Mouse (Mus musculus): ENCODE data around the gene Ddah1.

The Ddah1 gene

DNA sequence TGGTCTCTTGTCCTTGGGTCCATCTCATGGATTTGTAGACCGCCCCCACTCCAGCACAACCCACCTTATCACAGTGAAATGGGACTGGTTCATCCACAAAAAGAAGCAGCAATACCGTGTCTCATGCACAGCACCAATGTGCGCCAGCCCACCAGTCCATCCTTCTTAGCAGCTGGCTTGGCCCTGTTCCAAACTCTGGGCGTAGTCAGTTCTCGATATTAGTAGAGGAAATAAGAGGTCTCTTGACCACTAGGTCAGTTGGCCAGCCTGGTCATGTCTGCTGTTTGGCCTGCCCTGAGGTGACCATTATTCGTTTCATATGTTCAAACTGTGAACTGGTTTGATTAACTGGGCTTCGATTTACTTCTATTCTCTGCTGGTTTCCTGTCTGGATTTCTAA is 15.9 kb downstream of the Ddah1 start:
- Histone ChIP-seq H3K27me3 (ENCODE audit: insufficient read depth, low read length) (0 out of 2 replicates have a peak, but pooled peaks cover 2% of the 10 kb centered on the region), H3K4me1 (replicated peaks; ENCODE audit: low read depth, low read length) (peaks cover 20% of the 10 kb centered on the region), H3K36me3 (ENCODE audit: insufficient read depth, low read length) (no peaks in the 10 kb centered on the region), H3K4me3 (replicated peaks; ENCODE audit: low read length) (no peak overlapping the region), H3K9me3 (ENCODE audit: low read length) (no peaks in the 10 kb centered on the region)
- TF ChIP-seq NANOG (IDR thresholded peaks at IDR 0.05; ENCODE audit: borderline replicate concordance, low read length), result no peak

DNA sequence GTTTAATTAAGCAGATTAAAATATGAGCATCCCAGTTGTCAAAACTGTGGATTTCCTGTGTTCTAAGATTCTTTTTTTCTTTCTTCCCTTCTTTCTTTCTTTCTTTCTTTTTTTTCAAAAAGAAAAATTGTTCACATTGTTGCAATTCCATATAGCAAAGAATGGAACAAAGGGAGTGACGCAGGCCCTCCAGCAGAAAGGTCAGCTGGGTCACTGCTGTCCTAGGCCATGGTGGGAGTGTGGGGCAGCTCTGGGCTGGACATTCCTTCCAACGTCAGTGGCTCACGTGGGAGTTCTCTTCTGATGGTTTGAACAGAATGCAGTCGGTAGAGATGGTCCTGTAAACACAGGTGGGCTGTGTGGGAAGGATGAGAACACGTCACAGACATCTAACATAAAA is 16.8 kb downstream of the Ddah1 start:
- Histone ChIP-seq H3K4me3 (replicated peaks; ENCODE audit: low read length) (no peak overlapping the region), H3K9me3 (ENCODE audit: low read length) (no peaks in the 10 kb centered on the region), H3K4me1 (replicated peaks; ENCODE audit: low read depth, low read length) (peaks cover 29% of the 10 kb centered on the region), H3K27me3 (ENCODE audit: insufficient read depth, low read length) (0 out of 2 replicates have a peak, but pooled peaks cover 2% of the 10 kb centered on the region), H3K36me3 (ENCODE audit: insufficient read depth, low read length) (no peaks in the 10 kb centered on the region)
- TF ChIP-seq POU5F1 (IDR thresholded peaks at IDR 0.05; ENCODE audit: borderline replicate concordance, low read length) (no peak), NANOG (IDR thresholded peaks at IDR 0.05; ENCODE audit: borderline replicate concordance, low read length) (no peak), CTCF (conservative IDR thresholded peaks at IDR 0.05; ENCODE audit: low read length) (no peak)

DNA sequence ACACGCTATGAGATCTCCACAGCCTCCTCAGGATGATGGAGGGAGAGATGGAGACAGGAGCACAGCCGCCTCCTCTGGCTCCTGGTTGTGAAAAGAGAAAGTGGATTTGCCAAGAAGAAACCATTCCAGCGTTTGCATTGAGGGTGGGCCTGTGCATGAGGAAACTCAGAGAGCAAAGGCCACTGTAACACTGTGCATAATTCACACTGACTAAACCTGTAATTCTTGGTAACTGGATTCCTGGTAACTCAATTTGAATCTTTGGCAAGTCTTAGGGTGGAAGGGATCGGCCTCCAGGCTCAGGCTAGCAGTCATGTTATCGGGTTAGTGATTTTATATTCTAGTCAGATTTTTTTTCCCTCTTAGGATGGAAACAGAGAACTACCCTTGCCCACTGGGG is 17.4 kb downstream of the Ddah1 start:
- TF ChIP-seq NANOG (IDR thresholded peaks at IDR 0.05; ENCODE audit: borderline replicate concordance, low read length), result no peak
- no peak for TF ChIP-seq POU5F1 (IDR thresholded peaks at IDR 0.05; ENCODE audit: borderline replicate concordance, low read length)
- TF ChIP-seq CTCF (conservative IDR thresholded peaks at IDR 0.05; ENCODE audit: low read length), result no peak
- Histone ChIP-seq H3K27me3 (ENCODE audit: insufficient read depth, low read length) (0 out of 2 replicates have a peak, but pooled peaks cover 2% of the 10 kb centered on the region), H3K4me3 (replicated peaks; ENCODE audit: low read length) (no peak overlapping the region), H3K4me1 (replicated peaks; ENCODE audit: low read depth, low read length) (peaks cover 33% of the 10 kb centered on the region), H3K9me3 (ENCODE audit: low read length) (no peaks in the 10 kb centered on the region), H3K36me3 (ENCODE audit: insufficient read depth, low read length) (no peaks in the 10 kb centered on the region)

DNA sequence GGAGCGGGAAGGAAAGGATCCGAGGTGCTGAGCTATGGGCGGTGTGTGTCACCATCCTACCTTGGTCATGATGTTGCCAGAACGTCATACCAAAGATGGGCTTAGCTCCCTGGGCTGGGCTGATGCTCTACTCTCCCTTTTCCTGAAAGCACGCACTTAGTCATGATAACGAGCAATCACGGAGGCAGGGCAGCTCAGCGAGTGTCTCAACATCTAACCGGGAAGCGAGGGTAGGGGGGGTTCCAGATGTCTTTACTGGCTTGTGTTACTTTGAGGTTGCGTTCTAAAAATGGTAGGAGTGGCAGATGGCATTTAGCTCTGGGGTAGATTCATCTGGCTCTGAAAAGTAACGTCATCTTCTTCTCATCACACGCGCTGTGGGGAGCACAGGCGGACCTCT is 18.5 kb downstream of the Ddah1 start:
- Histone ChIP-seq H3K27me3 (ENCODE audit: insufficient read depth, low read length) (0 out of 2 replicates have a peak, but pooled peaks cover 2% of the 10 kb centered on the region), H3K4me3 (replicated peaks; ENCODE audit: low read length) (no peak overlapping the region), H3K9me3 (ENCODE audit: low read length) (no peaks in the 10 kb centered on the region), H3K4me1 (replicated peaks; ENCODE audit: low read depth, low read length) (peaks cover 42% of the 10 kb centered on the region), H3K36me3 (ENCODE audit: insufficient read depth, low read length) (no peaks in the 10 kb centered on the region)
- TF ChIP-seq POU5F1 (IDR thresholded peaks at IDR 0.05; ENCODE audit: borderline replicate concordance, low read length) (no peak), CTCF (conservative IDR thresholded peaks at IDR 0.05; ENCODE audit: low read length) (no peak), NANOG (IDR thresholded peaks at IDR 0.05; ENCODE audit: borderline replicate concordance, low read length) (no peak)

DNA sequence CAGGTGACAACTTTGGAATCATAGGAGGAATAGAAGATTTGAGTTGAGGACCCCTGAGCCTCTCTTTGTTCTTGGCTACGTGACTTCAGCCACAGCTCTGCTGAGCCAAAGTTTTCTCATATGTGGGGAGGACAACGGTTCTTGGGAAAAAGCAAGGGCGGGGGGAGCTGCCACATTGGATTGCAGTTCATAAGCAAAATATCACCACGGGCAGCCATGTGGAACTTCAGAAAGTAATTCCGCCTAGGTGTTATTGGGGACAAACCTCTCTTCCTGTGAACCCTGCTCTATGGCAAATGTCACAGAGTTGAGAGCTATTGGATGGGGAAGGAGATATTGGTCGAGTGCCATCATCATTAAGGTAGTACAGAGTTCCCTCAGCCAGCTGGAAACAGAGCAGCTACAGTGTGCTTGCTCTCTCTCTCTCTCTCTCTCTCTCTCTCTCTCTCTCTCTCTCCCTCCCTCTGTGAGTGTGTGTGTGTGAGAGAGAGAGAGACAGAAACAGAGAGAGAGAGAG is 20.0 kb downstream of the Ddah1 start:
- TF ChIP-seq NANOG (IDR thresholded peaks at IDR 0.05; ENCODE audit: borderline replicate concordance, low read length) (no peak), POU5F1 (IDR thresholded peaks at IDR 0.05; ENCODE audit: borderline replicate concordance, low read length) (no peak), CTCF (conservative IDR thresholded peaks at IDR 0.05; ENCODE audit: low read length) (no peak)
- H3K4me1 ChIP-seq (replicated peaks; ENCODE audit: low read depth, low read length), result peaks cover 39% of the 10 kb centered on the region

DNA sequence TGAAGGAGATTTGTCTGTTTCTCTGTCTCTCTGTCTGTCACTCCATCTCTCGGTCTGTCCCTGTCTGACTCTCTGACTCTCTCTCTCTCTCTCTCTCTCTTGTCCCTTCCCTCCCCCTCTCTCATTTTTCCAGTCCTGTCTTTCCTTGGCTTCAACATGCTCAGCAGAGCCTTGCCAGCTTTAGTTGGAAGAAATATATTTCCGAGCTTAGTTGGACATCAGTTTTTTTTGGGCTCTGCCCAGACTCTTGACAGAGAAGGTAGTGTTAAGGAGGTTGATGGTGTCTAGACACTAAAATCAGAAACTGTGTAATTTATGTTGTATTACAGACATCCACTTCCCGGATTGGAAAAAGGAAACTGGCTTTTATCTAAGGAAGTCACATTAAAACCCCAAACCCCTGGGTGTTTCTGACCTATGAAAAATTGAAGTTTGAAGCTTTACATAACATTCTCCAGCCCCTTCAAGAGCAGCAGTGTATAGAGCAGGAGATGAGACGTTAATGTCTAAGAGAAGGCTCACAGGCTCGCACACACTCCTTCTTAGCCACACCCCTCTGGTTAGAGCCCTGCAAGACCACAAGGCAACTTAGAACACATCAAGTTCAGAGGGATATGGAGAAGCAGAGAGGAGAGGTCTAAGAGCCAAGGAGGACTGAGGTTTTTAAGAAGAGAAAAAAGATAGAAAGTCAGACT is 21.0 kb downstream of the Ddah1 start:
- TF ChIP-seq CTCF (conservative IDR thresholded peaks at IDR 0.05; ENCODE audit: low read length) (no peak), NANOG (IDR thresholded peaks at IDR 0.05; ENCODE audit: borderline replicate concordance, low read length) (no peak), POU5F1 (IDR thresholded peaks at IDR 0.05; ENCODE audit: borderline replicate concordance, low read length) (no peak)
- Histone ChIP-seq H3K4me1 (replicated peaks; ENCODE audit: low read depth, low read length) (peaks cover 36% of the 10 kb centered on the region), H3K36me3 (ENCODE audit: insufficient read depth, low read length) (no peaks in the 10 kb centered on the region), H3K4me3 (replicated peaks; ENCODE audit: low read length) (no peak overlapping the region), H3K27me3 (ENCODE audit: insufficient read depth, low read length) (0 out of 2 replicates have a peak, but pooled peaks cover 2% of the 10 kb centered on the region), H3K9me3 (ENCODE audit: low read length) (peaks cover 4% of the 10 kb centered on the region; the same call in 1 of the 2 replicates)

More for the DNA sequence above, 20.0 kb downstream of the Ddah1 start:
- no peaks in the 10 kb centered on the region for H3K9me3 ChIP-seq (ENCODE audit: low read length)
- no peaks in the 10 kb centered on the region for H3K36me3 ChIP-seq (ENCODE audit: insufficient read depth, low read length)
- 0 out of 2 replicates have a peak, but pooled peaks cover 2% of the 10 kb centered on the region for H3K27me3 ChIP-seq (ENCODE audit: insufficient read depth, low read length)
- no peak overlapping the region for H3K4me3 ChIP-seq (replicated peaks; ENCODE audit: low read length)

DNA sequence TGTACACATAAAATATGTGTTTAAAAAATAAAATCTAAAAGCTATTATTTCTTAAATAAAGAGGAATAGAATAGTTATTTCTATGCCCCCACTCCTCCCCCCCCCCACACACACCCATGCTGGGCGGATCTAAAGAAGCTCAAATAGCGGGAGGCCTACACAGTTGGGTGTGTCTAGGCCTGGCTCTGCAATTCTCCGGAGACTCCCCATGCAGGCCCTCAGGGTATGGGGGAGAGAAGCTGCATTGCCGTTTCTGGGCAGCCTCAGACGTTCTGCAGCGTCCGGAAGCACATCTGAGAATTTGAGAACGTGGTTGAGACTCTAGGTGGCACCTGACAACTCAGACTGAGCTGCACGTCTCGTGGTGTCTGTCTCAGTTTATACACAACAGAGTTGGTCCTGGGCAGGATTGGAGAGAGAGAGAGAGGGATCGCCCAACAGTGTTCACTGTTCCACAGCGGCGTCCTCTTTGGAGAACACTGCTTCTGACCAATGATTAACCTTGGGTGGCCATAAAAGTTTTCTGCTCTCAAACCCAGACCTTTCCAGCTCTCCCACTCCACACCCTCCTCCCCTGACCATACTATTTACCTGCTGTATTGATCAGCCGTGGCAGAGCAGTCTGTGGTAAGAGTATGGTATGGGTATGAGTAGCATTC is 22.4 kb downstream of the Ddah1 start:
- H3K36me3 ChIP-seq (ENCODE audit: insufficient read depth, low read length), result no peaks in the 10 kb centered on the region
- H3K4me1 ChIP-seq (replicated peaks; ENCODE audit: low read depth, low read length), result peaks cover 36% of the 10 kb centered on the region
- H3K27me3 ChIP-seq (ENCODE audit: insufficient read depth, low read length), result 0 out of 2 replicates have a peak, but pooled peaks cover 2% of the 10 kb centered on the region
- H3K4me3 ChIP-seq (replicated peaks; ENCODE audit: low read length), result peak overlapping the region; percentile 50
- peaks cover 4% of the 10 kb centered on the region; the same call in 1 of the 2 replicates for H3K9me3 ChIP-seq (ENCODE audit: low read length)
- no peak for TF ChIP-seq NANOG (IDR thresholded peaks at IDR 0.05; ENCODE audit: borderline replicate concordance, low read length)
- no peak for TF ChIP-seq POU5F1 (IDR thresholded peaks at IDR 0.05; ENCODE audit: borderline replicate concordance, low read length)
- TF ChIP-seq CTCF (conservative IDR thresholded peaks at IDR 0.05; ENCODE audit: low read length), result no peak

DNA sequence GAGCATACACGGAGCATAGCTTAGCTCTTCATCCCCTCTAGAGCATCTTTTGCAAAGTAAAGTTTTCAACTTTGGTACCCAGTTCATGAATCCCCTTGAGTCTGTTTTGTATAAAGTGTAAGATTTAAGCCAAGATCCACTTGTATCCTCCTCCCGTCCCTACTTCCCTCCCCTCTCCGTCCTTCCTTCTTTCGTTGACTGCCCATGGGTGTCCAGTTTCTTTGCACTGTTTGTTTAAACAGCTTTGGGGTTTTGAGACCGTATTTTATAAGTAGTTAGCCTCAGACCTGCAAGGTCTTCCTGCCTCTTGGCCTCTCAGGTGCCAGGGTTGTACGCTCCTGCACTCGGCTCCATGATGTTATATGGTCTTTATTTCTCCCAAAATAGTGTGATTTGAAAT is 26.8 kb downstream of the Ddah1 start:
- H3K27me3 ChIP-seq (ENCODE audit: insufficient read depth, low read length), result no peaks in the 10 kb centered on the region

More for the DNA sequence above, 26.8 kb downstream of the Ddah1 start:
- no peak for TF ChIP-seq CTCF (conservative IDR thresholded peaks at IDR 0.05; ENCODE audit: low read length)
- TF ChIP-seq POU5F1 (IDR thresholded peaks at IDR 0.05; ENCODE audit: borderline replicate concordance, low read length), result no peak
- TF ChIP-seq NANOG (IDR thresholded peaks at IDR 0.05; ENCODE audit: borderline replicate concordance, low read length), result no peak
- Histone ChIP-seq H3K9me3 (ENCODE audit: low read length) (peaks cover 4% of the 10 kb centered on the region; the same call in 1 of the 2 replicates), H3K4me1 (replicated peaks; ENCODE audit: low read depth, low read length) (peaks cover 13% of the 10 kb centered on the region), H3K36me3 (ENCODE audit: insufficient read depth, low read length) (no peaks in the 10 kb centered on the region), H3K4me3 (replicated peaks; ENCODE audit: low read length) (no peak overlapping the region)
